Mouse (Mus musculus): ENCODE measurements around the gene Usp5. TPM values are rescaled to one million over a fixed set of nuclear protein-coding genes. Genes with fewer than 3 reads are reported as not detected.

Usp5 gene
- polyA plus RNA-seq, 1 experiment, result 37.4 TPM

DNA sequence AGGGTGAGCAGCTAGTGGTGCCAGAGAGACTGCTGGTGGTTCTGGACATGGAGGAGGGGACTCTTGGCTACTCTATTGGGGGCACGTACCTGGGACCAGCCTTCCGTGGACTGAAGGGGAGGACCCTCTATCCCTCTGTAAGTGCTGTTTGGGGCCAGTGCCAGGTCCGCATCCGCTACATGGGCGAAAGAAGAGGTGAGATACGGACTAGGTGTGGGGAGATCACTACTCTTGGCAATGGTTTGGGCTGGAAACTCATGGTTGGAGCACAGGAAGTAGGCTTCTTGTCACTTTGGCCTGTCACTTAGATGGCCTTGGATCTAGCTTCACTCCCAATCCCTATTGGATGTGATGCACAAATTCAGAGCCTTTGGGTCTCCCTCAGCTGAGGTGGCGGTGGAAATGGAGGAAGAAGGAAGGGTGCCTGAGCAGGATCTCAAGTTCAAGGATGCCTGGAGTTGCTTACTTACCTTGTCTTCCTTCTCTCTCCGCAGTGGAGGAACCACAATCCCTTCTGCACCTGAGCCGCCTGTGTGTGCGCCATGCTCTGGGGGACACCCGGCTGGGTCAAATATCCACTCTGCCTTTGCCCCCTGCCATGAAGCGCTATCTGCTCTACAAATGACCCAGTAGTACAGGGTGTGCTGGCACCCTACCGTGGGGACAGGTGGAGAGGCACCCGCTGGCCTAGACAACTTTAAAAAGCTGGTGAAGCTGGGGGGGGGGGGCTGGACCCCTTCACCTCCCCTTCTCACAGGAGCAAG, 19.3 kb downstream of the Usp5 start:
- Histone ChIP-seq H3K27me3 (ENCODE audit: control insufficient read depth, insufficient read depth, low read length) (no peaks in the 10 kb centered on the region), H3K36me3 (ENCODE audit: control insufficient read depth, insufficient read depth, low read length) (peaks cover 2% of the 10 kb centered on the region; the same call in 1 of the 2 replicates), H3K4me1 (ENCODE audit: control insufficient read depth, insufficient read depth, low read length) (peaks cover 53% of the 10 kb centered on the region), H3K27ac (ENCODE audit: control insufficient read depth, insufficient read depth, low read depth, low read length) (no peak overlapping the region), H3K4me3 (ENCODE audit: control insufficient read depth, low read depth, low read length) (peak overlapping the region; percentile 92)
- TF ChIP-seq CTCF (IDR thresholded peaks at IDR 0.05; ENCODE audit: control insufficient read depth, insufficient read depth, insufficient replicate concordance, low read depth, low read length) (no peak), POLR2A (IDR thresholded peaks at IDR 0.05; ENCODE audit: control insufficient read depth, low read depth, low read length) (no peak)

DNA sequence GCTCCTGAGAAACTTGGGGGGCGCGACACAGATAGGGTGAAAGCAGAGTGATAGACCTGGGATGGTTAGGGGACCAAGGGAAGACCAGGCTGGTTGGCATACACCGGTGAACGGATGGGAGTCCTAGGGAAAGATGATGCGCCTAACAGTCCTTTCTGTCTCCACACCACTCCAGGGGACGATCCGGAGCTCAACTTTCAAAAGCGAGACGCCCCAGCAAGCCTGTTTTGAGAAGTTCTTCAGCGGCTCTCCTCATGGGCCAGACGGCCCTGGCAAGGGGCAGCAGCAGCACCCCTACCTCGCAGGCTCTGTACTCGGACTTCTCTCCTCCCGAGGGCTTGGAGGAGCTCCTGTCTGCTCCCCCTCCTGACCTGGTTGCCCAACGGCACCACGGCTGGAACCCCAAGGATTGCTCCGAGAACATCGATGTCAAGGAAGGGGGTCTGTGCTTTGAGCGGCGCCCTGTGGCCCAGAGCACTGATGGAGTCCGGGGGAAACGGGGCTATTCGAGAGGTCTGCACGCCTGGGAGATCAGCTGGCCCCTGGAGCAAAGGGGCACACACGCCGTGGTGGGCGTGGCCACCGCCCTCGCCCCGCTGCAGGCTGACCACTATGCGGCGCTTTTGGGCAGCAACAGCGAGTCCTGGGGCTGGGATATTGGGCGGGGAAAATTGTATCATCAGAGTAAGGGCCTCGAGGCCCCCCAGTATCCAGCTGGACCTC, 20.1 kb downstream of the Usp5 start:
- H3K27ac ChIP-seq (ENCODE audit: control insufficient read depth, insufficient read depth, low read depth, low read length), result peak overlapping the region; percentile 87
- peak overlapping the region; percentile 92 for H3K4me3 ChIP-seq (ENCODE audit: control insufficient read depth, low read depth, low read length)
- H3K4me1 ChIP-seq (ENCODE audit: control insufficient read depth, insufficient read depth, low read length), result peaks cover 50% of the 10 kb centered on the region
- H3K36me3 ChIP-seq (ENCODE audit: control insufficient read depth, insufficient read depth, low read length), result peaks cover 2% of the 10 kb centered on the region; the same call in 1 of the 2 replicates
- TF ChIP-seq POLR2A (IDR thresholded peaks at IDR 0.05; ENCODE audit: control insufficient read depth, low read depth, low read length) (no peak), CTCF (IDR thresholded peaks at IDR 0.05; ENCODE audit: control insufficient read depth, insufficient read depth, insufficient replicate concordance, low read depth, low read length) (peak; percentile 48; the same call in 1 of the 2 replicates)
- H3K27me3 ChIP-seq (ENCODE audit: control insufficient read depth, insufficient read depth, low read length), result no peaks in the 10 kb centered on the region

DNA sequence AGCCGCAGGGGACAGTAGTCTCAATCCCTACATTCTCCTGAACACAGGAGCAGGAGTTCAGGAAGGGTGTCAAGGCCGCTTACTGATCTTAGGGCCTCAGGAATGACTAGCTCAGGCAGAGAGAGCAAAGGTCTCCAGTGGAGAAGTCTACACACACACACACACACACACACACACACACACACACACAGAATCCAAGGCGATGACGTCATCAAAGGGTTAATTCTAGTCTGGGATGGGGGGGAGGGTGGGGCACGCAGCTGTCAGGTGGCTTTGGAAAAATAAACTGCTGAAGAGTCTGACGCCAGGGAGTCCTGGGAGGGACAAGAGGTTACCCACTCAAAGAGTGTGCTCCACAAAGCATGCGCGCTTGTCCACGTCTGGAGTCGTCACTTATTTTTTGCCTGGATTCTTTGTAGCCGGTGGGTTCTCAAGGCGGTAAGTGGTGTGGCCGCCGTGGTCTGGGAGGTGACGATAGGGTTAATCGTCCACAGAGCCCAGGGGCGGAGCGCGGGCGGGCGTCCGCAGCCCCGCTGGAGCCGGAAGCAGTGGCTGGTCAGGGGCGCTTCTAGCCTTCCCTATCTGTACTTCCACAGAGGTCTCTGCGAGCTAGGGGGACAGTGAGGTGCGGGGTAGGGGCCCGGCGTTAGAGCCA, 20.8 kb downstream of the Usp5 start, which contains the start of gene Spsb2:
Gene Spsb2 (plus strand): TSS at position 304 of the 655 bp plus-strand sequence.
- H3K27ac ChIP-seq (ENCODE audit: control insufficient read depth, insufficient read depth, low read depth, low read length), result peak within 1 kb of the TSS; percentile 87
- 0 out of 2 replicates have a peak, but pooled peaks have one; percentile 6 for TF ChIP-seq POLR2A (IDR thresholded peaks at IDR 0.05; ENCODE audit: control insufficient read depth, low read depth, low read length)
- no peak for TF ChIP-seq CTCF (IDR thresholded peaks at IDR 0.05; ENCODE audit: control insufficient read depth, insufficient read depth, insufficient replicate concordance, low read depth, low read length)
- peaks cover 2% of the 10 kb centered on the region; the same call in 1 of the 2 replicates for H3K36me3 ChIP-seq (ENCODE audit: control insufficient read depth, insufficient read depth, low read length)
- H3K27me3 ChIP-seq (ENCODE audit: control insufficient read depth, insufficient read depth, low read length), result no peaks in the 10 kb centered on the region
- H3K4me3 ChIP-seq (ENCODE audit: control insufficient read depth, low read depth, low read length), result peak within 1 kb of the TSS; percentile 92
- peaks cover 45% of the 10 kb centered on the region for H3K4me1 ChIP-seq (ENCODE audit: control insufficient read depth, insufficient read depth, low read length)

DNA sequence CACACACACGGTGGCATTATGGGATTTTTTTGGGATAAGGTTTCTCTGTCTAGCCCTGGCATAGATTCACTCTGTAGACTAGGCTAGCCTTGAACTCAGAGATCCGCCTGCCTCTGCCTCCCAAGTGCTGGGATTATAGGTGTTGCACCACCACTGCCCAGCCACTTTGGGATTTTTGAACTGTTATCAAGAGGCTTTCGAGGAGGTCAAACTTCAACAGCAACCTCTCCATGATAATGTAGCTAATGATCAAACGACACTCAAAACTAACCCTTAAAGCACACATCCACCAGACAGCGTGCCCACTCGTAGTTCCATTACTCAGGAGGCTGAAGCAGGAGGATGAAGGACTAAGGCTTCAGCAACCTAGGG, 21.3 kb downstream of the Usp5 start:
- Histone ChIP-seq H3K4me3 (ENCODE audit: control insufficient read depth, low read depth, low read length) (peak overlapping the region; percentile 92), H3K36me3 (ENCODE audit: control insufficient read depth, insufficient read depth, low read length) (peaks cover 2% of the 10 kb centered on the region; the same call in 1 of the 2 replicates), H3K27me3 (ENCODE audit: control insufficient read depth, insufficient read depth, low read length) (no peaks in the 10 kb centered on the region), H3K4me1 (ENCODE audit: control insufficient read depth, insufficient read depth, low read length) (peaks cover 41% of the 10 kb centered on the region), H3K27ac (ENCODE audit: control insufficient read depth, insufficient read depth, low read depth, low read length) (peak overlapping the region; percentile 87)
- TF ChIP-seq CTCF (IDR thresholded peaks at IDR 0.05; ENCODE audit: control insufficient read depth, insufficient read depth, insufficient replicate concordance, low read depth, low read length) (no peak), POLR2A (IDR thresholded peaks at IDR 0.05; ENCODE audit: control insufficient read depth, low read depth, low read length) (no peak)

DNA sequence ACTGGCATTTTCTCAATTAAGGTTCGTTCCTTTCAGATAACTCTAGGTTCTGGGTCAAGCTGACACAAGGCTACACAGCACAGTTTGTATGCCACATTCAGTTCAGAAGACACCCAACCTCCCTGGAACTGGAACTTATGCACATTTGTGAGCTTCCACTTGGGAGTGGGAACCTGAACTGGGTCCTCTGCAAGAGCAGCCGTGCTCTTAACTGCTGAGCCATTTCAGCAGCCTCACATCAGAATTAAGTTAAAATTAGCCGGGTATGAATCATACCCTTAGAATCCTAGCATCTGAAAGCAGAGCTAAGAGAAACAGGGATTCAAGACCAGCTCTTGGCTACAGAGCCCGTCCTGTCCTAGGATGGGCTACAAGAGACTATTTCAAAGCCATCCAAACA, 21.9 kb downstream of the Usp5 start:
- Histone ChIP-seq H3K4me3 (ENCODE audit: control insufficient read depth, low read depth, low read length) (peak overlapping the region; percentile 92), H3K4me1 (ENCODE audit: control insufficient read depth, insufficient read depth, low read length) (peaks cover 35% of the 10 kb centered on the region), H3K27me3 (ENCODE audit: control insufficient read depth, insufficient read depth, low read length) (no peaks in the 10 kb centered on the region), H3K27ac (ENCODE audit: control insufficient read depth, insufficient read depth, low read depth, low read length) (no peak overlapping the region; the same call in 1 of the 2 replicates), H3K36me3 (ENCODE audit: control insufficient read depth, insufficient read depth, low read length) (peaks cover 2% of the 10 kb centered on the region; the same call in 1 of the 2 replicates)
- TF ChIP-seq CTCF (IDR thresholded peaks at IDR 0.05; ENCODE audit: control insufficient read depth, insufficient read depth, insufficient replicate concordance, low read depth, low read length) (no peak), POLR2A (IDR thresholded peaks at IDR 0.05; ENCODE audit: control insufficient read depth, low read depth, low read length) (no peak)

DNA sequence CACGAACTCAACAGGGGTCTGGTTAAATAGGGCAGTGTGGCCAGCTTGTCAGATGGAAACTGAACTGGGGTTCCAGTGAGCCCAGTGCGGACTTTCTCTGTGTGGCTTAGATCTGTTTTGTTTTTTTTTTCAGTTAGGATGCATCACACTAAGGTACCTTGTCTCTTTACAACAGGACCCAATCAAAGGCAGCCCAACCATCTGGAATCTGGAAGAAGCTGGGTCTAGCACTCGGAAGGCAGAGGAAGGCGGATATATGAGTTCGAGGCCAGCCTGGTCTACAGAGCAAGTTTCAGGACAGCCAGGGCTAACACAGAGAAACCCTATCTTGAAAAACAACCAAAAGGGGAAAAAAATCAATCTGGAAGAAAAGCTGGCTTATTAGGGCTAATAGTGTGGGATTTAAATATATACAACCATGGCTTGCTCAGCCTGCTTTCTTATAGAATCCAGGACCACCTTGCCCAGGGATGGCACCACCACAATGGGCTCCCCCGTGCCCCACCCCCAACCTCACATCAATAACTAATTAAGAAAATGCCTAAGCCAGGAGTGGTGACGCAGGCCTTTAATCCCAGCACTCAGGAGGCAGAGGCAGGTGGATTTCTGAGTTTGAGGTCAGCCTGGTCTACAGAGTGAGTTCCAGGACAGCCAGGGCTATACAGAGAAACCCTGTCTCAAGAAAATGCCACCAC, 22.7 kb downstream of the Usp5 start:
- H3K4me1 ChIP-seq (ENCODE audit: control insufficient read depth, insufficient read depth, low read length), result peaks cover 29% of the 10 kb centered on the region
- peak overlapping the region; percentile 82 for H3K27ac ChIP-seq (ENCODE audit: control insufficient read depth, insufficient read depth, low read depth, low read length)
- no peaks in the 10 kb centered on the region for H3K27me3 ChIP-seq (ENCODE audit: control insufficient read depth, insufficient read depth, low read length)
- H3K4me3 ChIP-seq (ENCODE audit: control insufficient read depth, low read depth, low read length), result peak overlapping the region; percentile 93
- TF ChIP-seq CTCF (IDR thresholded peaks at IDR 0.05; ENCODE audit: control insufficient read depth, insufficient read depth, insufficient replicate concordance, low read depth, low read length) (no peak), POLR2A (IDR thresholded peaks at IDR 0.05; ENCODE audit: control insufficient read depth, low read depth, low read length) (no peak)
- no peaks in the 10 kb centered on the region; the same call in 1 of the 2 replicates for H3K36me3 ChIP-seq (ENCODE audit: control insufficient read depth, insufficient read depth, low read length)
